Mouse (Mus musculus) G1E (cell line): ENCODE measurements around the gene Dbn1. TPM values are rescaled to one million over a fixed set of nuclear protein-coding genes. Genes with fewer than 3 reads are reported as not detected.

ENCODE experiments used
- ATAC-seq: 2 replicates; pipeline ENCODE4 v1.8.0; 2016; ENCODE audit warnings: mild to moderate bottlenecking; ENCODE audit not compliant: insufficient number of reproducible peaks, poor library complexity, low FRiP score, severe bottlenecking; ENCODE audit errors: extremely low read depth
- DNase-seq: peaks from one replicate; pipeline ENCODE4 v3.0.0; 2012; ENCODE audit warnings: low spot score
- H3K27me3 ChIP-seq: 2 replicates; pipeline ENCODE4 v1.6.1; 2012; ENCODE audit warnings: mild to moderate bottlenecking, low read length, inconsistent platforms; ENCODE audit not compliant: insufficient read depth
- H3K36me3 ChIP-seq: replicated peaks from 2 replicates; pipeline ENCODE3; 2012; ENCODE audit warnings: mild to moderate bottlenecking, inconsistent platforms
- H3K4me1 ChIP-seq: 2 replicates; pipeline ENCODE4 v1.6.1; 2012; ENCODE audit warnings: low read depth, low read length, inconsistent platforms, mixed read lengths; ENCODE audit not compliant: insufficient read depth
- H3K4me3 ChIP-seq: 2 replicates; pipeline ENCODE4 v1.5.1; 2012; ENCODE audit warnings: low read depth, mild to moderate bottlenecking, inconsistent platforms, low read length, moderate library complexity, mixed read lengths
- H3K9me3 ChIP-seq: replicated peaks from 2 replicates; pipeline ENCODE4 v1.6.1; 2012; ENCODE audit warnings: inconsistent platforms
- CTCF ChIP-seq: IDR thresholded peaks from 2 replicates; pipeline ENCODE4 v1.5.1; 2012; ENCODE audit warnings: low read depth, low read length, inconsistent platforms, mixed read lengths
- GATA1 ChIP-seq: IDR thresholded peaks from 2 replicates; pipeline ENCODE4 v1.6.1; 2012; ENCODE audit warnings: borderline replicate concordance, low read length, inconsistent platforms, mixed read lengths
- GATA2 ChIP-seq: IDR thresholded peaks from 2 replicates; pipeline ENCODE4 v1.6.1; 2012; ENCODE audit warnings: low read depth, low read length, inconsistent platforms, borderline replicate concordance
- POLR2AphosphoS5 ChIP-seq: IDR thresholded peaks from 2 replicates; pipeline ENCODE4 v1.6.1; 2012; ENCODE audit warnings: low read depth, low read length, inconsistent platforms; ENCODE audit not compliant: insufficient replicate concordance
- TAL1 ChIP-seq: conservative IDR thresholded peaks from 2 replicates; pipeline ENCODE4 v1.6.1; 2012; ENCODE audit warnings: low read depth, low read length, inconsistent platforms, mixed read lengths
- polyA plus RNA-seq: library from polyadenylated mRNA; stranded (reverse); fragments of >175 nt; gene quantifications from 2 replicates; pipeline ENCODE4 v1.2.3, GENCODE M21; 2012
- total RNA-seq, 2 experiments: library from RNA; stranded (forward) in 1 of 2; stranded (reverse) in 1 of 2; fragments of 200-1000 nt in 1 of 2; fragments of >200 nt in 1 of 2; fragmentation: Nextera tagmentation in 1 of 2; gene quantifications; 2 replicates each; pipeline ENCODE4 v1.2.3; 2014 to 2017

Dbn1 gene
- total and polyA plus RNA-seq, 3 experiments, result 0.25 to 0.33 TPM; not detected in 1

DNA sequence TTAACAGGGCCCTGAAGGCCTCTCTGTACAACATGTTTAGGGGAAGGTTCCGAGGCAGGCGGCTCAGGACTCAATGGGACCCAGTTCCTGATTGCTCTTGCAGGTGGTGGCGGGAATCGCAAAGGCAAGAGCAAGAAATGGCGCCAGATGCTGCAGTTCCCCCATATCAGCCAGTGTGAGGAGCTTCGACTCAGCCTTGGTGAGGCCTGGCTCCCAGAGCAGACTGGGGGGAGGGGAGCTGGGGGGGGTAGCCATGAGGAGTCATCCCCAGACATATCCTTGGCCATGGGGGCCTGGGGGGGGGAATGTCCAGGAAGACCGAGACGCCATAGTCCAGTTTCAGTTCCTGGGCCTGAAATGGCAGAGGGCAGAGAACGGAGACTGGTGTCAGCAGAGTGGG is 38.7 kb downstream of the Dbn1 start:
- Histone ChIP-seq H3K4me3 (0 out of 2 replicates have a peak overlapping the region, but pooled peaks have one; percentile 18), H3K27me3 (no peaks in the 10 kb centered on the region), H3K9me3 (no peaks in the 10 kb centered on the region), H3K36me3 (peaks cover 78% of the 10 kb centered on the region), H3K4me1 (peaks cover 56% of the 10 kb centered on the region)
- no peak for ATAC-seq
- DNase-seq, result no peak
- TF ChIP-seq GATA2 (no peak), POLR2AphosphoS5 (no peak), CTCF (no peak), GATA1 (no peak), TAL1 (no peak)

DNA sequence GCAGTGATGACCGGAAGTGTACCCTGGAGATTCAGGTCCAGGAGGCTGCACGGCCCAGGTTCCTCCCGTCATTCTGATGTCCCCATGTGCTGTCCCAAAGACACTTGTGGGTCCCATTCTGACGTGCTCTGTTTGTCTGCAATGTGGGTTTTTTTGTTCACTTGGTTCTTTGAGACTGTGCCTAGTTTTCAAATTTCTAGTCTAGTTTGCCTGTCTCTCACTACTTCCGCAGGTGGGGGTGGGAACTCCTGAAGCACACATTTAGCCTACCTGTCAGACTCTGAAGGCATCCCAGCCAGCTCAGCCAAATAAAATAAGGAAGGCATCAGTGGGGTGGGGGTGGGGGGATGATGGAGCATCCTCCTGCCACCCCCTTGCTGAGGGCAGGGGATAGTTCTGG is 39.8 kb downstream of the Dbn1 start:
- no peak for DNase-seq
- Histone ChIP-seq H3K4me1 (peaks cover 63% of the 10 kb centered on the region), H3K4me3 (no peak overlapping the region), H3K9me3 (no peaks in the 10 kb centered on the region), H3K27me3 (no peaks in the 10 kb centered on the region), H3K36me3 (peaks cover 68% of the 10 kb centered on the region)
- no peak for ATAC-seq
- TF ChIP-seq CTCF (no peak), GATA1 (no peak), POLR2AphosphoS5 (no peak), TAL1 (no peak), GATA2 (no peak)

DNA sequence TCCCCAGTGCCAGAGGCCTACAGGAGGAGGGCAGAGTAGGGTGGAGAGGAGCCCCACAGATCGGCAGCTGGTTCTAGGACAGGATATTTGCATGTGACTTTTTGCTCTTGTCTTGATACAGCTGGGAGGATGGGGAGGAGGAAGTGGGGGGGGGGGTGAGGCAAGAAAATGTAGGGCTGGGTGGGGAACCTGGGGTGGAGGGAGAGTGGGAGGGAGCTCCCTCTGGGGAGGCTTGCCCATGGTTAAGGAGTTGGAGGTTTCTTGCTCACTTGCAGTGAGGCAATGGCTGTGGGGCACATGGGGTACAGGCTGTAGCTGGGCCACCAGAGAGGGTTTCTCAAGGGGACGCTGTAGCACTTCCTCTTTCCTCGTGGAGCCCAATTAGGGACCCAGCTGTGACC is 40.4 kb downstream of the Dbn1 start:
- Histone ChIP-seq H3K27me3 (peaks cover 3% of the 10 kb centered on the region; the same call in 1 of the 2 replicates), H3K4me1 (peaks cover 63% of the 10 kb centered on the region), H3K36me3 (peaks cover 62% of the 10 kb centered on the region), H3K4me3 (peak overlapping the region; percentile 0; the same call in 1 of the 2 replicates), H3K9me3 (no peaks in the 10 kb centered on the region)
- DNase-seq, result no peak
- TF ChIP-seq CTCF (no peak), GATA1 (no peak), GATA2 (no peak), TAL1 (no peak), POLR2AphosphoS5 (no peak)
- ATAC-seq, result no peak

DNA sequence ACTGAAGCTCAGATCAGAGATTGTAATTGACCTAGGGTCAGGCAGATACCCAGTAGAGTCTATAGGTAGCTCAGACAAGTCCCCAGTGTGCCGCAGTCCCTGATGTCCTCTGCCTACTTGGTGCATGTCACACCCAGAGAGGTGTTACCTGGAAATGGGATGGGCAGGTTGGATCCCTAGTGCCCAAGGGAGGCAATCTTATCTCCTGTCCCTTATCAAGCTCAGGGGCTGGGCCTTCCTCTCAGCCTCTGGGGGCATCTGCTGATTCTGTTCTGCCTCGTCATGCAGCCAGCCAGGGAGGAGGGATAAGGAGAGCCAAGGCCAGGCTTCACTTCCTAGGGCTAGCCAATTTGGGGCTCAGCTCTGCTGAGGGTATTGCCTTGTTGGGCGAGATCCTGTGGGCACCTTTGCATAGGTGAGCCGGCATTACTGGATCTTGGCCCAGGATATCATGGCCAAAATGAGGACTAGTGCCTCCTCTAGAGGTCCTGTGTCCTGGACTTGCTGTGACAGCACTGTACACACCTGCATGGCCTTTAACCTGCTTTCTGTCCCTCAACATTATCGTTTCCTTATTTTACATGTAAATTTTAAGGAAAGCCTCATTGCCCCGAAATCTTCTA is 41.3 kb downstream of the Dbn1 start:
- H3K9me3 ChIP-seq, result no peaks in the 10 kb centered on the region
- no peak for TF ChIP-seq POLR2AphosphoS5
- peak; percentile 30; the same call in 1 of the 2 replicates for TF ChIP-seq TAL1
- ATAC-seq (peak; percentile 22; the same call in 1 of the 2 replicates), DNase-seq (peak; percentile 57)
- H3K27me3 ChIP-seq, result peaks cover 6% of the 10 kb centered on the region
- peaks cover 52% of the 10 kb centered on the region for H3K36me3 ChIP-seq
- H3K4me1 ChIP-seq, result peaks cover 59% of the 10 kb centered on the region
- peak overlapping the region; percentile 88; the same call in 1 of the 2 replicates for H3K4me3 ChIP-seq

DNA sequence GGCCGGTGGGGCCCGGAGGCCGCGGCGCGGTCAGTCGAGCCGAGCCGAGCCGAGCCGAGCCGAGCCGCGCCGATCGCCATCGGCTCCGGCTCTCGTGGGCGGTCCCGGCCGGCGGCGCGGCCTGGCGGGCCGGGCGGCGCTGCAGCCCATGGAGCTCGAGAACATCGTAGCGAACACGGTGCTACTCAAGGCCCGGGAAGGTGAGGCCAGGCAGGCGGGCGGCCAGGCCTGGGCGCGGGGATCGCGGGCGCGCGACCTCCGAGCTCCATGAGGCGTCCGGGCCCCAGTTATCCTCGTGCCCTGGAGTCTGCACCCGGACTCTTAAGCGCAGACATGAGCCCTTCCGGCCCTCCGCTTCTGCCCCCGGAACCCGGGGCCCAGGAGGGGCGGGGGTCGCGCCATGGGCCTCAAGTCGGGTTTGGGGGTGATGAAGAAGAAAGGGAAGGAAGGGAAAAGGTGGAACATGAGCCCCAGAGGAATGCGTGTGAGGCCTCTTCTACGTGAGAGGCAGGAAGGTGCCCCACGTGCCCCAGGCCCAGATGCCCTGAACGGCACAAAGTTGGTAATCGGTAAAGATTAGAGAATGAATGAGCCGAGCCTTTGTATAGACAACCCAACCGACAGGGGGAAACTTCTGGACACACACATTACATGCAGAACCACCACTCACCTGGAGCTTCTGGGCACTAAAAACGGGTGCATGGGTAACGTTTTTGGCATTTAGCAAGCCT is 42.4 kb downstream of the Dbn1 start:
- peaks cover 7% of the 10 kb centered on the region for H3K27me3 ChIP-seq
- peaks cover 59% of the 10 kb centered on the region for H3K4me1 ChIP-seq
- TF ChIP-seq TAL1 (no peak), POLR2AphosphoS5 (no peak), GATA2 (no peak), CTCF (no peak), GATA1 (no peak)
- H3K36me3 ChIP-seq, result peaks cover 42% of the 10 kb centered on the region
- no peaks in the 10 kb centered on the region for H3K9me3 ChIP-seq
- peak overlapping the region; percentile 88 for H3K4me3 ChIP-seq
- DNase-seq (peak; percentile 55), ATAC-seq (no peak)

DNA sequence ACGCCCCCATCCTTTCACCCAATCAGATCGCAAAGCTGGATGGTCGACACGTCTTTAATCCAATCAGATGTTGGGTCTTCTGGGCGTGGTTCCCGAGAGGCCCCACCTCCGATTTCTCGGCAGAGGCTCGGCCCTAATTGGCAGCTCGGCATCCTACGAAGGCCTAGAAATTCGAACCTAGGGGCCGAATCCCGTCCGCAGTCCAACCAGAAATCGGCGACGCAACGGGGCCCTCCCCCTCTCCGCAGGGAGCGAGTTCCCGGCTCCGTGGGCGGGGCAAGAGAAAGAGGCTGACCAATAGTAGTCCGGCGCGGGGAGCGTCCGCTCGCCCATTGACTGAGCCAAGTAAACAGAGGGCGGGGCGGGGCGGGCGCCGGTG is 43.0 kb downstream of the Dbn1 start, which contains the start of gene Grk6:
Gene Grk6 (plus strand): TSS at position 136 of the 379 bp plus-strand sequence.
- peak; percentile 96 for DNase-seq
- H3K4me3 ChIP-seq, result peak within 1 kb of the TSS; percentile 88
- peaks cover 56% of the 10 kb centered on the region for H3K4me1 ChIP-seq
- peaks cover 9% of the 10 kb centered on the region for H3K27me3 ChIP-seq
- H3K9me3 ChIP-seq, result no peaks in the 10 kb centered on the region
- peaks cover 36% of the 10 kb centered on the region for H3K36me3 ChIP-seq
- TF ChIP-seq GATA2 (no peak), TAL1 (no peak), POLR2AphosphoS5 (no peak), CTCF (no peak), GATA1 (no peak)
- ATAC-seq, result peak; percentile 87
